Comparison of ENCODE assay signal across 8 mouse cellular contexts in the genomic region with DNA sequence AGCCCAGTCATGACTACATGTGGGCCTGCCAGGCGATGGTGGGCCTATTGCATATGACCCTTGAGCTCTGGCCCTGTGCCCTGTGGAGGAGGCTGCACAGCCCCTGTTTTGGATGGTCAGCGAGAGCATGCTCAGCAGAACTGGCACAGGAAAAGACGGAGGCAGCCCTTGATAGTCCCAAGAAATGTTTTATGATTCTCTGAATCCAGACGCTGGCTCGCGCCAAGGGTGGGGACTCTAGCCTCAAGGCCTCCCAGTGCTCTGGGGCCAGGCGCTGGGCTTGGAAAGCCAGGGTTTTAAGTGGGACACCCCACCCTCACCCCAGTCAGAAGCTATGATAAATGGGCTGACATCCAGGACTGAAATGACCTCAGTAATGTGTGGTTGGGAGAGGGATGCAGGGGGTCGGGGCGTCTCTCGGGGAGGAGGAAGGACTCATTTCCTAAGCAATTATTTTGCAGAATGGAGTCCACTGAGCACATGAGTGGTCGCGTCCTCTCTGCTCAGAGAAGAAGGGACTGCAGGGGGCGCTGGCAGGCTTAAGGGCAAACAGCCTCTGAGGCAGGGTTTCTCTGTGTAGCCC. TPM values are rescaled to one million over a fixed set of nuclear protein-coding genes. Genes with fewer than 3 reads are reported as not detected.
DNase-seq lines count a peak whose midpoint lies in the region.

No protein-coding gene starts in this region.

- no peaks in the 10 kb centered on the region for H3K9me3 ChIP-seq in heart, embryonic 10.5 days

- no peak overlapping the region for H3K4me3 ChIP-seq in heart, embryonic 10.5 days

- DNase-seq in thymus, postnatal 4 days: peak; percentile 66
- DNase-seq in thymus, postnatal 25 days: no peak
- DNase-seq in heart, embryonic 10.5 days (ENCODE audit: low spot score): no peak
- DNase-seq in kidney, postnatal 4 days: peak; percentile 70 to 80
- DNase-seq in ovary, postnatal 10 days (ENCODE audit: low spot score): peak; percentile 40
- DNase-seq in frontal cortex, postnatal 10 days (ENCODE audit: low spot score in 2 of 2): no peak
- no peak for DNase-seq in left cerebral cortex, adult 9 months (ENCODE audit: low spot score in 2 of 2)
- no peak for DNase-seq in natural killer cell, adult 2 months (ENCODE audit: low spot score in 2 of 2)

- H3K27ac ChIP-seq in heart, embryonic 10.5 days: peak overlapping the region; percentile 44; the same call in 1 of the 2 replicates

- H3K36me3 ChIP-seq in heart, embryonic 10.5 days: 0 out of 2 replicates have a peak, but pooled peaks cover 5% of the 10 kb centered on the region

- 75% methylated on average over 13 of the region's 13 CpGs for WGBS in heart, embryonic 10.5 days

- H3K4me1 ChIP-seq in heart, embryonic 10.5 days: peaks cover 84% of the 10 kb centered on the region

- 0 out of 2 replicates have a peak, but pooled peaks cover 4% of the 10 kb centered on the region for H3K27me3 ChIP-seq in heart, embryonic 10.5 days (ENCODE audit: insufficient read depth, poor library complexity, severe bottlenecking)

RNA-seq across cellular contexts. Expression of gene Ece1, which starts 5.7 kb away (rescaled TPM):
- polyA plus RNA-seq in heart, embryonic 10.5 days (2016; fragmentation: Nextera tagmentation; extraction: Ambion mirVana): 118 and 165 TPM in 2 replicates

Comparison
In these comparisons a context has a peak if more than half of its experiments do, and no peak if none do; other contexts are left out.
1. DNase-seq: peak in thymus, postnatal 4 days (single experiment), kidney, postnatal 4 days (2 of 2) and ovary, postnatal 10 days (single experiment); none in thymus, postnatal 25 days (single experiment), heart, embryonic 10.5 days (single experiment), frontal cortex, postnatal 10 days (0 of 2), left cerebral cortex, adult 9 months (0 of 2) and natural killer cell, adult 2 months (0 of 2).